Mouse (Mus musculus) liver, postnatal 0 days (tissue): Measurements from ENCODE around the gene Psma3.
A peak's percentile ranks its signal among the peaks of the same experiment; 100 is the strongest.

Source experiments
- CTCF ChIP-seq: sonication (generic); IDR thresholded peaks from 2 replicates; pipeline ENCODE4 v1.5.1; 2016; ENCODE audit warnings: antibody characterized with exemption, low read depth
- EP300 ChIP-seq: IDR thresholded peaks from 2 replicates; pipeline ENCODE4 v1.6.1; 2016; ENCODE audit warnings: antibody characterized with exemption, low read depth, mild to moderate bottlenecking

GRCm38 (mm10) chr12:70974441-70975266, at the start of gene Psma3:
- TF ChIP-seq CTCF (0 out of 2 replicates have a peak, but pooled peaks have one; percentile 26), EP300 (peak; percentile 60; the same call in 1 of the 2 replicates)
